Mouse (Mus musculus) E14TG2a.4 (cell line): ENCODE measurements around the gene Schip1.

ENCODE experiments used
- CTCF ChIP-seq: conservative IDR thresholded peaks from 2 replicates; pipeline ENCODE4 v1.5.1; 2014; ENCODE audit warnings: low read length
- NANOG ChIP-seq: IDR thresholded peaks from 2 replicates; pipeline ENCODE4 v1.6.1; 2014; ENCODE audit warnings: borderline replicate concordance, low read length, mixed read lengths
- POU5F1 ChIP-seq: IDR thresholded peaks from 2 replicates; pipeline ENCODE4 v1.6.1; 2014; ENCODE audit warnings: low read length, borderline replicate concordance

GRCm38 (mm10) chr3:68558744-68559143 is 494.1 kb downstream of the Schip1 start:
- TF ChIP-seq CTCF, result no peak
- TF ChIP-seq NANOG, result no peak
- TF ChIP-seq POU5F1, result no peak
